Mouse (Mus musculus) midbrain, postnatal 0 days (tissue): Measurements from ENCODE around the gene Arhgap15. TPM values are rescaled to one million over a fixed set of nuclear protein-coding genes. Genes with fewer than 3 reads are reported as not detected.

Source experiments
- ATAC-seq: fragments of 200-750 bp; cut with Nextera tagmentation; 2 replicates; pipeline ENCODE4 v1.8.0; 2017; ENCODE audit warnings: moderate number of reproducible peaks, mild to moderate bottlenecking, moderate TSS enrichment, moderate library complexity; ENCODE audit not compliant: low FRiP score
- DNase-seq: peaks from one replicate; pipeline ENCODE4 v3.0.0-alpha.2; 2015; ENCODE audit warnings: low spot score
- H3K27ac ChIP-seq: fragments of 300-500 bp; sonication (generic); 2 replicates; pipeline ENCODE4 v1.5.1; 2014; ENCODE audit warnings: low read depth, mild to moderate bottlenecking, low read length, mixed read lengths
- H3K27me3 ChIP-seq: fragments of 300-500 bp; sonication (generic); 2 replicates; pipeline ENCODE4 v1.6.1; 2014; ENCODE audit warnings: low read length, control low read depth, mixed read lengths; ENCODE audit not compliant: insufficient read depth
- H3K36me3 ChIP-seq: fragments of 300-500 bp; sonication (generic); 2 replicates; pipeline ENCODE4 v1.6.1; 2014; ENCODE audit warnings: low read length, control low read depth, mixed read lengths; ENCODE audit not compliant: insufficient read depth
- H3K4me1 ChIP-seq: fragments of 300-500 bp; sonication (generic); 2 replicates; pipeline ENCODE4 v1.6.1; 2014; ENCODE audit warnings: mild to moderate bottlenecking, control low read depth, antibody characterized with exemption, low read length, mixed read lengths; ENCODE audit not compliant: insufficient read depth
- H3K4me2 ChIP-seq: fragments of 300-500 bp; sonication (generic); 2 replicates; pipeline ENCODE4 v1.6.1; 2014; ENCODE audit warnings: low read depth, mild to moderate bottlenecking, low read length, mixed read lengths; ENCODE audit not compliant: poor library complexity, severe bottlenecking
- H3K4me3 ChIP-seq: fragments of 300-500 bp; sonication (generic); 2 replicates; pipeline ENCODE4 v1.5.1; 2014; ENCODE audit warnings: low read depth, mild to moderate bottlenecking, low read length, moderate library complexity
- H3K9ac ChIP-seq: fragments of 300-500 bp; sonication (generic); replicated peaks from 2 replicates; pipeline ENCODE4 v1.6.1; 2014; ENCODE audit warnings: mild to moderate bottlenecking, low read length, moderate library complexity, mixed read lengths; ENCODE audit not compliant: poor library complexity, severe bottlenecking
- H3K9me3 ChIP-seq: fragments of 300-500 bp; sonication (generic); 2 replicates; pipeline ENCODE4 v1.6.1; 2016; ENCODE audit warnings: low read length, control low read depth
- CTCF ChIP-seq: IDR thresholded peaks from 2 replicates; pipeline ENCODE4 v1.5.1; 2016; ENCODE audit warnings: antibody characterized with exemption, mild to moderate bottlenecking
- WGBS: fragments of 180-500 bp; shearing (Covaris S2); extraction: QIAGEN DNeasy Blood & Tissue Kit; methylation state at CpG from one replicate; pipeline ENCODE4 v1.1.7; 2014; 5-methylcytosine and 5-hydroxymethylcytosine counted together
- polyA plus RNA-seq: library from polyadenylated mRNA; unstranded; fragments of >200 nt; fragmentation: Nextera tagmentation; extraction: Ambion mirVana; gene quantifications from 2 replicates; pipeline ENCODE4 v1.2.1, GENCODE M21; 2015
- total RNA-seq: library from RNA; depleted of rRNA; stranded (reverse); fragments of >200 nt; gene quantifications from 2 replicates; pipeline ENCODE4 v1.2.3, GENCODE M21; 2014

Arhgap15 gene
- total and polyA plus RNA-seq, 2 experiments from 2014 or later: 0.77 to 1.2 TPM

DNA sequence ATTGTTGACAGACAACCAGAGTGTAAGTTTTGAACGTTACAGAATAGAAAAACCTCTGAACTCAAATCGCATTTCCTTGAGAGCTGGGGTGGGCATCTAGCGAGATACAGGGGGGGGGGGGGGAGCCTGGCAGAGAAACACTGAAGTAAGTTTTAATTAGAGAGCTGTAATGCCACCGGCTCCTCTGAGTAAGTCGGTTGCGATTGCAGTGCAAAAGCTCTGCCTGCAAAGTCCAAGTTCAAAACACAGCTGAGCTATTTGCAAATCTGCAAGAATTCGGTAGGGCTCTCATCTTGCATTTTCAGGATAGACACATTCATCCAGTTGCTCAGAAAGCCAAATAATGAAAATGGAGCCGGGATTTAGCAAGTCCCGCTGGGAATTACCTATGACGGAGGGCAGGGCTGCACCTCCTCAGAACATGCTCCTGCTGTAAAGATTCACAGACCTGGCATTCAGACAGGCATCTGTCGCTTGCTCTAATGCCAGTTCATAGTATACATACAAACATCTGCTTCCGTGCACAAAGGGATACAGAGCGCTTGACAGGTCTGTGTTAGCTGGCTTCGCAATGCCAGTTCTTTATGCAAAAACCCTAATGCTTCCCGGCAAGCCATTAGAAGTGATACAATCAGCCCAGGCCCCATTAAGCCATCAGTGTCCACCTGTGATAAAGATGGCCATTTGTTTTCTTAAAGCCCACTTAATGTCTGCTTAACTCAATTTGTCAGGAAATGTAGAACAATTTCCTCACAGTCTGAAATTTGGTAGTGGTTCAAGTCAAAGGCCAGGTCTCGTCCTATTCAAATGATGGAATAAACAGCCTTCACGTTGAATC is 556.6 kb downstream of the Arhgap15 start:
- Histone ChIP-seq H3K4me3 (no peak overlapping the region), H3K27ac (no peak overlapping the region), H3K4me2 (peak overlapping the region; percentile 29; the same call in 1 of the 2 replicates), H3K9ac (no peak overlapping the region), H3K4me1 (no peaks in the 10 kb centered on the region), H3K27me3 (no peaks in the 10 kb centered on the region), H3K9me3 (no peaks in the 10 kb centered on the region), H3K36me3 (no peaks in the 10 kb centered on the region)
- WGBS: 38% methylated on average over 17 of the region's 17 CpGs
- no peak for TF ChIP-seq CTCF
- DNase-seq (peak; percentile 56), ATAC-seq (no peak; the same call in 1 of the 2 replicates)

DNA sequence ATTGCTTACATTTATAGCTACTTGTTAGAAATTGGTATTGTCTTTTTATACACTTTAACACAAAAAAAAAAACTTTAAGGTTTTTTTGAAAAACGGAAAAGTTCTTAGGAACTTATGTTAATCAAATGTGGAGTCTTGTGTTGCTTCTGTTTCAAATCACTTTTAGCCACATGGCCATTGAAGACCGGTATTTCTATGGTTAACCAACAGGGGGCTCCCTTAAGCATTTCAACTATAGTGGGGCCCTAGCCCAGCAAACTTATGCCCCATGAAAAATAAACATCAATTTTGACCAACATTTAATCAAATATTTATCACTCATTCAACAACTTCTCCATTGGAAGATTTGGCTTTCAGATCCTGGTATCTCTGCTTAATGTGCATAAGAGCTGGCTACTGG is 557.5 kb downstream of the Arhgap15 start:
- no peak overlapping the region for H3K27ac ChIP-seq
- no peak overlapping the region for H3K4me2 ChIP-seq
- ATAC-seq (no peak), DNase-seq (no peak)
- no peaks in the 10 kb centered on the region for H3K4me1 ChIP-seq
- H3K9me3 ChIP-seq: no peaks in the 10 kb centered on the region
- 56% methylated on average over 2 of the region's 2 CpGs for WGBS
- H3K27me3 ChIP-seq: no peaks in the 10 kb centered on the region
- H3K36me3 ChIP-seq: no peaks in the 10 kb centered on the region
- no peak overlapping the region for H3K9ac ChIP-seq
- H3K4me3 ChIP-seq: no peak overlapping the region
- TF ChIP-seq CTCF: peak; percentile 32; the same call in 1 of the 2 replicates

- H3K4me3 ChIP-seq: no peak overlapping the region
- no peaks in the 10 kb centered on the region for H3K27me3 ChIP-seq
- H3K9ac ChIP-seq: no peak overlapping the region
- DNase-seq (no peak), ATAC-seq (no peak)
- 91% methylated on average over 3 of the region's 3 CpGs for WGBS
- no peak overlapping the region for H3K27ac ChIP-seq
- no peaks in the 10 kb centered on the region for H3K36me3 ChIP-seq
- no peaks in the 10 kb centered on the region for H3K4me1 ChIP-seq
- no peak for TF ChIP-seq CTCF
- H3K4me2 ChIP-seq: no peak overlapping the region
- H3K9me3 ChIP-seq: no peaks in the 10 kb centered on the region
Measured at GRCm38 (mm10) chr2:44309124-44309523, 560.5 kb downstream of the Arhgap15 start.

DNA sequence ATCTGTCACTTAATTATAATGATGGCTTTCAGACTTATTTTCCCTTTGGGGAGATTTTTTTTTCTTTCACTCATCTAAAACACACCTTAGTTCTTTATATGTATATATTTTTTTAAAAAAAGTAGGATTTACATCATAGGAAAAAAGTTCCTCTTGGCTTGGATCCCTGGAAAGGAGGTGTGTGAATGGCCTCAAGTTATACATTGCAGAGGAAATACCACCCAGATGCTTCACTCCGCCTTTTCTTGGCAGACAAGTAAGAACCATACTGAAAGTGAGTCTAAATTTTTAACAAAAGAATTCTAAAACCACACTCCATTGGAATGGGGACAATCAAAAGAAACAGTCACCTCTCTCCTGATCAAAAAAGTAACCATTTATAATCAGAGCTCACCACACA is 560.9 kb downstream of the Arhgap15 start:
- Histone ChIP-seq H3K4me2 (no peak overlapping the region), H3K36me3 (no peaks in the 10 kb centered on the region), H3K4me1 (no peaks in the 10 kb centered on the region), H3K9me3 (no peaks in the 10 kb centered on the region), H3K9ac (no peak overlapping the region), H3K27ac (no peak overlapping the region), H3K27me3 (no peaks in the 10 kb centered on the region), H3K4me3 (no peak overlapping the region)
- ATAC-seq (no peak), DNase-seq (no peak)
- WGBS: 82% methylated on average over 1 of the region's 1 CpGs
- TF ChIP-seq CTCF: no peak

- no peak for TF ChIP-seq CTCF
- WGBS: 87% methylated on average over 11 of the region's 11 CpGs
- Histone ChIP-seq H3K4me2 (no peak overlapping the region), H3K27ac (no peak overlapping the region), H3K4me1 (no peaks in the 10 kb centered on the region), H3K9me3 (no peaks in the 10 kb centered on the region), H3K4me3 (no peak overlapping the region), H3K36me3 (no peaks in the 10 kb centered on the region), H3K9ac (no peak overlapping the region), H3K27me3 (no peaks in the 10 kb centered on the region)
- no peak for ATAC-seq
- DNase-seq: peak; percentile 17
Measured at GRCm38 (mm10) chr2:44310095-44310748, 561.6 kb downstream of the Arhgap15 start.

GRCm38 (mm10) chr2:44311216-44311615 is 562.6 kb downstream of the Arhgap15 start:
- H3K9me3 ChIP-seq: no peaks in the 10 kb centered on the region
- ATAC-seq: no peak

More at GRCm38 (mm10) chr2:44311216-44311615, 562.6 kb downstream of the Arhgap15 start:
- Histone ChIP-seq H3K4me3 (no peak overlapping the region), H3K4me1 (no peaks in the 10 kb centered on the region), H3K4me2 (peak overlapping the region; percentile 31), H3K27me3 (no peaks in the 10 kb centered on the region), H3K27ac (no peak overlapping the region), H3K36me3 (no peaks in the 10 kb centered on the region), H3K9ac (no peak overlapping the region)
- WGBS: 12% methylated on average over 10 of the region's 10 CpGs
- no peak for TF ChIP-seq CTCF
- DNase-seq: no peak
